Mouse (Mus musculus): Measurements from ENCODE around the gene Zfp365.

DNA sequence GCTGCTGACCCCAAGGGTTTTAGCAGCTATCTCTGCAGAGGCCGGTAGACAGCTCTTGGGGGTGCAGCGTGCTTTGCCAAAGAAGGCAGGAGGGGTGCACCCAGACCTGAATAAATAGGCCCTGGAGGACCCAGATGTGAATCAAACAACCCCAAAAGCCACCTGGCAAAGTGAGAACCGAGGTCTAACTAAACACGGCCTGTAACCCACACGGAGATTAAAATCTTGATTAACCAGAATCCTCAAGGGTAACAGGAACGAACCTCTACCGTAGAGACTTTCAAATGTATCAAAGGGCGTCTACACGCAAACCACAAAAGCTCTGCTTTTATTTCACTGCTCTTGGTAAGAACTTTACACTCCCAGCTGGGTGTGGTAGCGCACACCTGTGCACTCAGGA is 24.5 kb downstream of the Zfp365 start:
- TF ChIP-seq CTCF (IDR thresholded peaks at IDR 0.05; ENCODE audit: low read depth, low read length) (no peak), POLR2A (IDR thresholded peaks at IDR 0.05; ENCODE audit: extremely low read depth, insufficient read depth, low read length) (no peak)

Measured in liver, adult 2 months (tissue).